In genomic region chr17:10389740-10390139, GRCm38 (mm10) we compare ENCODE assay signal across 9 mouse cellular contexts.
DNase-seq lines count a peak whose midpoint lies in the region; ATAC-seq lines count a peak whose summit lies in the region.
"Had no signal": no experiment of that assay in that cellular context is flagged by ENCODE, and none has a peak within 500 bp of the region (broad histone marks: within the 10 kb centered on the region; RNA-seq: fewer than 3 reads in every experiment).

No protein-coding gene starts in this region.

- no peak overlapping the region for H3K4me3 ChIP-seq in intestine, embryonic 16.5 days (ENCODE audit: low read length)
- no peak overlapping the region for H3K4me3 ChIP-seq in intestine, embryonic 15.5 days (replicated peaks)
- no peak overlapping the region for H3K4me3 ChIP-seq in hindbrain, embryonic 16.5 days (ENCODE audit: low read length)

- 80% methylated on average over 9 of the region's 9 CpGs for WGBS in intestine, embryonic 16.5 days
- 80% methylated on average over 9 of the region's 9 CpGs for WGBS in intestine, embryonic 15.5 days
- WGBS in hindbrain, embryonic 16.5 days = 82% methylated on average over 9 of the region's 9 CpGs

- H3K9ac ChIP-seq in intestine, embryonic 16.5 days (ENCODE audit: low read depth, low read length) = no peak overlapping the region
- no peak overlapping the region for H3K9ac ChIP-seq in intestine, embryonic 15.5 days
- H3K9ac ChIP-seq in hindbrain, embryonic 16.5 days (ENCODE audit: low read depth, low read length) = no peak overlapping the region

- H3K9me3 ChIP-seq in intestine, embryonic 16.5 days (ENCODE audit: control insufficient read depth, low read length) = no peaks in the 10 kb centered on the region
- H3K9me3 ChIP-seq in intestine, embryonic 15.5 days = no peaks in the 10 kb centered on the region
- no peaks in the 10 kb centered on the region for H3K9me3 ChIP-seq in hindbrain, embryonic 16.5 days (ENCODE audit: control insufficient read depth, low read length)

- H3K27ac ChIP-seq in intestine, embryonic 16.5 days (ENCODE audit: low read length) = peak overlapping the region; percentile 33
- H3K27ac ChIP-seq in intestine, embryonic 15.5 days = no peak overlapping the region
- H3K27ac ChIP-seq in hindbrain, embryonic 16.5 days (ENCODE audit: low read depth, low read length) = peak overlapping the region; percentile 67; the same call in 1 of the 2 replicates

- no peaks in the 10 kb centered on the region for H3K27me3 ChIP-seq in intestine, embryonic 16.5 days (replicated peaks; ENCODE audit: control insufficient read depth, insufficient read depth, low read length)
- H3K27me3 ChIP-seq in intestine, embryonic 15.5 days (replicated peaks) = no peaks in the 10 kb centered on the region
- H3K27me3 ChIP-seq in hindbrain, embryonic 16.5 days (replicated peaks; ENCODE audit: control insufficient read depth, insufficient read depth, low read length) = no peaks in the 10 kb centered on the region

- peak; percentile 40 for DNase-seq in testis, postnatal 10 days (ENCODE audit: low spot score)
- DNase-seq in testis, postnatal 14 days (ENCODE audit: low spot score) = no peak
- no peak for DNase-seq in right cerebral cortex, postnatal 25 days
- DNase-seq in embryo, embryonic 10.5 days (ENCODE audit: low spot score) = no peak
- DNase-seq in adrenal gland, postnatal 10 days = no peak
- DNase-seq: cerebellum, postnatal 25 days had no signal

- H3K4me2 ChIP-seq in intestine, embryonic 16.5 days (ENCODE audit: low read depth, low read length) = no peak overlapping the region
- no peak overlapping the region for H3K4me2 ChIP-seq in intestine, embryonic 15.5 days (replicated peaks)
- H3K4me2 ChIP-seq in hindbrain, embryonic 16.5 days (ENCODE audit: low read length) = no peak overlapping the region

- 0 out of 2 replicates have a peak, but pooled peaks cover 3% of the 10 kb centered on the region for H3K4me1 ChIP-seq in intestine, embryonic 16.5 days (ENCODE audit: control insufficient read depth, insufficient read depth, low read length)
- no peaks in the 10 kb centered on the region for H3K4me1 ChIP-seq in intestine, embryonic 15.5 days (replicated peaks)
- no peaks in the 10 kb centered on the region; the same call in 1 of the 2 replicates for H3K4me1 ChIP-seq in hindbrain, embryonic 16.5 days (ENCODE audit: control insufficient read depth, insufficient read depth, low read depth, low read length)

- ATAC-seq in intestine, embryonic 16.5 days = no peak
- ATAC-seq in intestine, embryonic 15.5 days = no peak
- no peak for ATAC-seq in hindbrain, embryonic 16.5 days

- H3K36me3 ChIP-seq in intestine, embryonic 16.5 days (ENCODE audit: control insufficient read depth, insufficient read depth, low read length) = no peaks in the 10 kb centered on the region
- H3K36me3 ChIP-seq in intestine, embryonic 15.5 days = no peaks in the 10 kb centered on the region
- no peaks in the 10 kb centered on the region for H3K36me3 ChIP-seq in hindbrain, embryonic 16.5 days (ENCODE audit: control insufficient read depth, insufficient read depth, low read length)
